Mouse (Mus musculus) c-Kit-positive CD71-positive TER-119-negative erythroid progenitor cells, embryonic 14.5 days (primary cell): Measurements from ENCODE around the gene H2-Q6.
"Not testable (repeated sequence)": the region's sequence is repeated elsewhere in the genome, so short reads cannot be mapped to it uniquely, and the experiment has no call there.

ENCODE experiments used
- DNase-seq: peaks from one replicate; pipeline ENCODE4 v3.0.0-alpha.2; 2013; ENCODE audit warnings: low read depth

H2-Q6 gene

GRCm38 (mm10) chr17:35434836-35435235 lies 10.2 kb downstream of the H2-Q6 start:
- not testable (repeated sequence) for DNase-seq

GRCm38 (mm10) chr17:35435577-35435976 lies 10.9 kb downstream of the H2-Q6 start:
- DNase-seq, result not testable (repeated sequence)

GRCm38 (mm10) chr17:35437386-35437936 lies 12.8 kb downstream of the H2-Q6 start:
- not testable (repeated sequence) for DNase-seq

- DNase-seq, result not testable (repeated sequence)
Observed at GRCm38 (mm10) chr17:35438395-35438794, 13.7 kb downstream of the H2-Q6 start.

GRCm38 (mm10) chr17:35438885-35439284 lies 14.2 kb downstream of the H2-Q6 start, which contains the start of gene H2-Q7:
TSS of gene H2-Q7 (plus strand) at chr17:35439155.
- DNase-seq, result not testable (repeated sequence)

GRCm38 (mm10) chr17:35439295-35439747 lies 14.7 kb downstream of the H2-Q6 start:
- DNase-seq, result not testable (repeated sequence)

GRCm38 (mm10) chr17:35439925-35440645 lies 15.4 kb downstream of the H2-Q6 start:
- not testable (repeated sequence) for DNase-seq

- DNase-seq, result not testable (repeated sequence)
Observed at GRCm38 (mm10) chr17:35442376-35442775, 17.7 kb downstream of the H2-Q6 start.

- DNase-seq, result not testable (repeated sequence)
Observed at GRCm38 (mm10) chr17:35444510-35444909, 19.9 kb downstream of the H2-Q6 start.

- DNase-seq, result not testable (repeated sequence)
Observed at GRCm38 (mm10) chr17:35458247-35458646, 33.6 kb downstream of the H2-Q6 start.

- not testable (repeated sequence) for DNase-seq
Observed at GRCm38 (mm10) chr17:35460513-35461341, 36.1 kb downstream of the H2-Q6 start.

- DNase-seq, result not testable (repeated sequence)
Observed at GRCm38 (mm10) chr17:35465651-35466050, 41.0 kb downstream of the H2-Q6 start.

- DNase-seq, result not testable (repeated sequence)
Observed at GRCm38 (mm10) chr17:35468936-35469335, 44.3 kb downstream of the H2-Q6 start.

- DNase-seq, result no peak
Observed at GRCm38 (mm10) chr17:35469842-35470751, 45.4 kb downstream of the H2-Q6 start, which contains the start of gene H2-Q10. TSS of gene H2-Q10 (plus strand) at chr17:35470089.
